In genomic region chr11:98829091-98829775, GRCm38 (mm10) we compare ENCODE assay signal across 9 mouse cellular contexts. TPM values are rescaled to one million over a fixed set of nuclear protein-coding genes. Genes with fewer than 3 reads are reported as not detected.
DNase-seq lines count a peak whose midpoint lies in the region; ATAC-seq and TF ChIP-seq lines count a peak whose summit lies in the region.
"Had no signal": no experiment of that assay in that cellular context is flagged by ENCODE, and none has a peak within 500 bp of the region (broad histone marks: within the 10 kb centered on the region; RNA-seq: fewer than 3 reads in every experiment).

No protein-coding gene starts in this region.

- H3K27me3 ChIP-seq in heart, adult 2 months (ENCODE audit: control insufficient read depth, insufficient read depth, low read length): no peaks in the 10 kb centered on the region
- H3K27me3 ChIP-seq in midbrain, embryonic 15.5 days (replicated peaks): no peaks in the 10 kb centered on the region
- H3K27me3 ChIP-seq: stomach, embryonic 15.5 days had no signal

- peak overlapping the region; percentile 56 for H3K27ac ChIP-seq in heart, adult 2 months
- H3K27ac ChIP-seq in midbrain, embryonic 15.5 days: no peak overlapping the region
- H3K27ac ChIP-seq: stomach, embryonic 15.5 days had no signal

- H3K79me2 ChIP-seq in heart, adult 2 months (replicated peaks; ENCODE audit: control insufficient read depth, insufficient read depth, low read length): no peaks in the 10 kb centered on the region; the same call in 1 of the 2 replicates

- 62% methylated on average over 12 of the region's 12 CpGs for WGBS in heart, adult 2 months
- WGBS in midbrain, embryonic 15.5 days: 72% methylated on average over 12 of the region's 12 CpGs

- H3K4me2 ChIP-seq in midbrain, embryonic 15.5 days: no peak overlapping the region
- H3K4me2 ChIP-seq: stomach, embryonic 15.5 days had no signal

- peak overlapping the region; percentile 51; the same call in 1 of the 2 replicates for H3K9ac ChIP-seq in heart, adult 2 months (ENCODE audit: low read depth, low read length)
- H3K9ac ChIP-seq in midbrain, embryonic 15.5 days: no peak overlapping the region
- H3K9ac ChIP-seq: stomach, embryonic 15.5 days had no signal

- no peak for TF ChIP-seq POLR2A in heart, adult 2 months (IDR thresholded peaks at IDR 0.05; ENCODE audit: insufficient read depth, low read depth, low read length)
- TF ChIP-seq POLR2A in brain, embryonic 14.5 days (IDR thresholded peaks at IDR 0.05; ENCODE audit: borderline replicate concordance, extremely low read depth, insufficient read depth, insufficient read length, poor library complexity, severe bottlenecking): no peak

- H3K4me3 ChIP-seq in heart, adult 2 months: no peak overlapping the region
- no peak overlapping the region for H3K4me3 ChIP-seq in midbrain, embryonic 15.5 days
- H3K4me3 ChIP-seq: stomach, embryonic 15.5 days had no signal

- TF ChIP-seq CTCF in heart, adult 2 months (IDR thresholded peaks at IDR 0.05): peak; percentile 88
- peak; percentile 72; the same call in 1 of the 2 replicates for TF ChIP-seq CTCF in brain, embryonic 14.5 days (IDR thresholded peaks at IDR 0.05; ENCODE audit: borderline replicate concordance, extremely low read depth, insufficient read depth, insufficient read length)

- peak; percentile 62 for ATAC-seq in CD4-positive, CD25-positive, alpha-beta regulatory T cell, adult 4 months
- ATAC-seq in midbrain, embryonic 15.5 days (replicated peaks): no peak

- H3K4me1 ChIP-seq in heart, adult 2 months (ENCODE audit: control insufficient read depth, insufficient read depth, low read length): peaks cover 5% of the 10 kb centered on the region
- no peaks in the 10 kb centered on the region for H3K4me1 ChIP-seq in midbrain, embryonic 15.5 days
- H3K4me1 ChIP-seq: stomach, embryonic 15.5 days had no signal

- H3K36me3 ChIP-seq in heart, adult 2 months (ENCODE audit: control insufficient read depth, insufficient read depth, low read length): peaks cover 17% of the 10 kb centered on the region
- H3K36me3 ChIP-seq in midbrain, embryonic 15.5 days (replicated peaks): peaks cover 54% of the 10 kb centered on the region

- no peaks in the 10 kb centered on the region for H3K9me3 ChIP-seq in midbrain, embryonic 15.5 days
- H3K9me3 ChIP-seq: stomach, embryonic 15.5 days had no signal

- TF ChIP-seq EP300 in heart, adult 2 months (IDR thresholded peaks at IDR 0.05; ENCODE audit: insufficient read depth, low read depth, low read length): no peak

- intact Hi-C loops in heart, adult 2 months (cut with DNase I): loop anchor here (1.0 to 2.0 kb wide), 2 partner anchors 34 to 129 kb away; partner anchors contain the start of gene Msl1
- intact Hi-C loops in left cerebral cortex, postnatal 4 days (cut with DNase I): no loop called here

- DNase-seq in heart, adult 2 months: peak; percentile 20 to 39
- no peak for DNase-seq in heart, adult 9 months (ENCODE audit: low spot score in 2 of 2)
- DNase-seq in brain, embryonic 14.5 days (ENCODE audit: low read depth): peak; percentile 52
- peak; percentile 37 for DNase-seq in kidney, postnatal 14 days
- peak; percentile 66 for DNase-seq in thymus, postnatal 0 days (ENCODE audit: low spot score)
- no peak for DNase-seq in left cerebral cortex, postnatal 4 days

RNA-seq across cellular contexts. Expression of gene Rapgefl1, which starts 7.4 kb away (rescaled TPM):
- under 1 TPM; 0.50 to 0.77 TPM for total RNA-seq in heart, adult 2 months (2021)
- 2.8 and 3.0 TPM in 2 replicates for polyA plus RNA-seq in heart, adult 2 months (2012; rRNA removed)
- polyA plus RNA-seq in CD4-positive, CD25-positive, alpha-beta regulatory T cell, adult 4 months (2017; shearing (Covaris generic)): under 1 TPM in 1 of 2 experiments, not detected in 1; 0.48 TPM
- polyA plus RNA-seq in brain, embryonic 14.5 days (2012; rRNA removed): 22.0 and 33.5 TPM in 2 replicates
- 0.86 and 1.1 TPM in 2 replicates for polyA plus RNA-seq in thymus, postnatal 0 days (2015; fragmentation: Nextera tagmentation; extraction: Ambion mirVana)
- total RNA-seq in left cerebral cortex, postnatal 4 days (2021): 10 to 100 TPM; 87.3 to 91.8 TPM
- 9.1 and 9.2 TPM in 2 replicates for polyA plus RNA-seq in midbrain, embryonic 15.5 days (2015; fragmentation: Nextera tagmentation; extraction: Ambion mirVana)

RNA-seq across cellular contexts. Expression of gene Casc3, which starts 24.5 kb away (rescaled TPM):
- 10 to 100 TPM; 18.7 to 20.7 TPM for total RNA-seq in heart, adult 2 months (2021)
- 17.5 and 25.2 TPM in 2 replicates for polyA plus RNA-seq in heart, adult 2 months (2012; rRNA removed)
- polyA plus RNA-seq in CD4-positive, CD25-positive, alpha-beta regulatory T cell, adult 4 months (2017; shearing (Covaris generic)): 10 to 100 TPM; 13.6 to 14.5 TPM
- polyA plus RNA-seq in brain, embryonic 14.5 days (2012; rRNA removed): 66.6 and 74.3 TPM in 2 replicates
- 21.8 and 23.8 TPM in 2 replicates for polyA plus RNA-seq in thymus, postnatal 0 days (2015; fragmentation: Nextera tagmentation; extraction: Ambion mirVana)
- total RNA-seq in left cerebral cortex, postnatal 4 days (2021): 10 to 100 TPM; 61.0 to 67.1 TPM
- polyA plus RNA-seq in midbrain, embryonic 15.5 days (2015; fragmentation: Nextera tagmentation; extraction: Ambion mirVana): 56.3 and 57.7 TPM in 2 replicates

RNA-seq across cellular contexts. Expression of gene Msl1, which starts 33.9 kb away (rescaled TPM):
- 10 to 100 TPM; 68.9 to 75.3 TPM for total RNA-seq in heart, adult 2 months (2021)
- polyA plus RNA-seq in heart, adult 2 months (2012; rRNA removed): 21.9 and 44.4 TPM in 2 replicates
- 10 to 100 TPM; 22.3 to 24.8 TPM for polyA plus RNA-seq in CD4-positive, CD25-positive, alpha-beta regulatory T cell, adult 4 months (2017; shearing (Covaris generic))
- polyA plus RNA-seq in brain, embryonic 14.5 days (2012; rRNA removed): 92.1 and 104 TPM in 2 replicates
- 14.4 and 20.4 TPM in 2 replicates for polyA plus RNA-seq in thymus, postnatal 0 days (2015; fragmentation: Nextera tagmentation; extraction: Ambion mirVana)
- total RNA-seq in left cerebral cortex, postnatal 4 days (2021): 100 to 1,000 TPM; 163 to 166 TPM
- polyA plus RNA-seq in midbrain, embryonic 15.5 days (2015; fragmentation: Nextera tagmentation; extraction: Ambion mirVana): 33.2 and 33.6 TPM in 2 replicates

RNA-seq across cellular contexts. Expression of gene Wipf2, which starts 34.2 kb away (rescaled TPM):
- total RNA-seq in heart, adult 2 months (2021): 1 to 10 TPM; 9.1 to 9.6 TPM
- polyA plus RNA-seq in heart, adult 2 months (2012; rRNA removed): 4.0 and 5.1 TPM in 2 replicates
- polyA plus RNA-seq in CD4-positive, CD25-positive, alpha-beta regulatory T cell, adult 4 months (2017; shearing (Covaris generic)): 10 to 100 TPM; 13.5 to 13.9 TPM
- 11.0 and 14.7 TPM in 2 replicates for polyA plus RNA-seq in brain, embryonic 14.5 days (2012; rRNA removed)
- 5.6 and 7.5 TPM in 2 replicates for polyA plus RNA-seq in thymus, postnatal 0 days (2015; fragmentation: Nextera tagmentation; extraction: Ambion mirVana)
- 10 to 100 TPM; 22.1 to 24.3 TPM for total RNA-seq in left cerebral cortex, postnatal 4 days (2021)
- polyA plus RNA-seq in midbrain, embryonic 15.5 days (2015; fragmentation: Nextera tagmentation; extraction: Ambion mirVana): 4.9 and 5.3 TPM in 2 replicates

RNA-seq across cellular contexts. Expression of gene Nr1d1, which starts 54.1 kb away (rescaled TPM):
- 100 to 1,000 TPM in 1 of 2 experiments, 10 to 100 TPM in 1; 35.5 to 111 TPM for total RNA-seq in heart, adult 2 months (2021)
- polyA plus RNA-seq in heart, adult 2 months (2012; rRNA removed): 190 and 208 TPM in 2 replicates
- polyA plus RNA-seq in CD4-positive, CD25-positive, alpha-beta regulatory T cell, adult 4 months (2017; shearing (Covaris generic)): 10 to 100 TPM in 1 of 2 experiments, 1 to 10 TPM in 1; 4.9 to 12.3 TPM
- 3.6 and 4.1 TPM in 2 replicates for polyA plus RNA-seq in brain, embryonic 14.5 days (2012; rRNA removed)
- polyA plus RNA-seq in thymus, postnatal 0 days (2015; fragmentation: Nextera tagmentation; extraction: Ambion mirVana): 2.6 and 3.0 TPM in 2 replicates
- total RNA-seq in left cerebral cortex, postnatal 4 days (2021): 10 to 100 TPM; 31.9 TPM
- polyA plus RNA-seq in midbrain, embryonic 15.5 days (2015; fragmentation: Nextera tagmentation; extraction: Ambion mirVana): 3.4 and 3.9 TPM in 2 replicates

Comparison
In these comparisons a context has a peak if more than half of its experiments do, and no peak if none do; other contexts are left out.
1. DNase-seq: peak in heart, adult 2 months (2 of 2), brain, embryonic 14.5 days (single experiment), kidney, postnatal 14 days (single experiment) and thymus, postnatal 0 days (single experiment); none in heart, adult 9 months (0 of 2) and left cerebral cortex, postnatal 4 days (single experiment).